Mouse (Mus musculus): Measurements from ENCODE around the gene Cdyl2. TPM values are rescaled to one million over a fixed set of nuclear protein-coding genes. Genes with fewer than 3 reads are reported as not detected.

The Cdyl2 gene
- polyA plus RNA-seq, 1 experiment from 2014 or later = 9.7 TPM

GRCm38 (mm10) chr8:116668977-116669376 is 63.8 kb downstream of the Cdyl2 start:
- Histone ChIP-seq H3K27me3 (no peaks in the 10 kb centered on the region), H3K4me2 (replicated peaks) (no peak overlapping the region), H3K4me3 (no peak overlapping the region), H3K9me3 (0 out of 2 replicates have a peak, but pooled peaks cover 3% of the 10 kb centered on the region), H3K36me3 (no peaks in the 10 kb centered on the region), H3K4me1 (no peaks in the 10 kb centered on the region), H3K9ac (no peak overlapping the region), H3K27ac (no peak overlapping the region)
- ATAC-seq (ENCODE audit: insufficient number of reproducible peaks, insufficient read depth, low FRiP score, low TSS enrichment) = no peak
- 95% methylated on average over 7 of the region's 7 CpGs for WGBS

- WGBS = 90% methylated on average over 11 of the region's 11 CpGs
- ATAC-seq (ENCODE audit: insufficient number of reproducible peaks, insufficient read depth, low FRiP score, low TSS enrichment) = no peak
- no peaks in the 10 kb centered on the region for H3K27me3 ChIP-seq
Observed at GRCm38 (mm10) chr8:116666781-116667325, 65.9 kb downstream of the Cdyl2 start.

GRCm38 (mm10) chr8:116661521-116661920 is 71.3 kb downstream of the Cdyl2 start:
- Histone ChIP-seq H3K4me2 (replicated peaks) (no peak overlapping the region), H3K4me1 (no peaks in the 10 kb centered on the region), H3K27ac (no peak overlapping the region), H3K27me3 (no peaks in the 10 kb centered on the region), H3K4me3 (no peak overlapping the region), H3K9ac (no peak overlapping the region), H3K36me3 (no peaks in the 10 kb centered on the region), H3K9me3 (no peaks in the 10 kb centered on the region)
- 73% methylated on average over 1 of the region's 1 CpGs for WGBS
- ATAC-seq (ENCODE audit: insufficient number of reproducible peaks, insufficient read depth, low FRiP score, low TSS enrichment) = no peak

More at GRCm38 (mm10) chr8:116666781-116667325, 65.9 kb downstream of the Cdyl2 start:
- no peaks in the 10 kb centered on the region for H3K36me3 ChIP-seq
- H3K4me1 ChIP-seq = no peaks in the 10 kb centered on the region
- no peak overlapping the region for H3K27ac ChIP-seq
- H3K9me3 ChIP-seq = 0 out of 2 replicates have a peak, but pooled peaks cover 3% of the 10 kb centered on the region
- no peak overlapping the region for H3K4me3 ChIP-seq
- no peak overlapping the region for H3K4me2 ChIP-seq (replicated peaks)
- H3K9ac ChIP-seq = no peak overlapping the region

GRCm38 (mm10) chr8:116656811-116657210 is 76.0 kb downstream of the Cdyl2 start:
- no peak overlapping the region for H3K4me3 ChIP-seq
- H3K9ac ChIP-seq = no peak overlapping the region
- no peak overlapping the region for H3K4me2 ChIP-seq (replicated peaks)
- H3K4me1 ChIP-seq = no peaks in the 10 kb centered on the region
- no peaks in the 10 kb centered on the region for H3K9me3 ChIP-seq
- no peaks in the 10 kb centered on the region for H3K36me3 ChIP-seq
- whole genome bisulfite sequencing = 87% methylated on average over 3 of the region's 3 CpGs
- no peak overlapping the region for H3K27ac ChIP-seq
- no peak for ATAC-seq (ENCODE audit: insufficient number of reproducible peaks, insufficient read depth, low FRiP score, low TSS enrichment)
- no peaks in the 10 kb centered on the region for H3K27me3 ChIP-seq

GRCm38 (mm10) chr8:116654881-116655280 is 77.9 kb downstream of the Cdyl2 start:
- Histone ChIP-seq H3K4me2 (replicated peaks) (no peak overlapping the region), H3K4me3 (no peak overlapping the region), H3K9ac (no peak overlapping the region), H3K36me3 (no peaks in the 10 kb centered on the region), H3K4me1 (no peaks in the 10 kb centered on the region), H3K9me3 (no peaks in the 10 kb centered on the region), H3K27ac (no peak overlapping the region), H3K27me3 (no peaks in the 10 kb centered on the region)
- WGBS = 70% methylated on average over 3 of the region's 3 CpGs
- no peak for ATAC-seq (ENCODE audit: insufficient number of reproducible peaks, insufficient read depth, low FRiP score, low TSS enrichment)

GRCm38 (mm10) chr8:116652949-116653348 is 79.8 kb downstream of the Cdyl2 start:
- Histone ChIP-seq H3K27me3 (no peaks in the 10 kb centered on the region), H3K36me3 (no peaks in the 10 kb centered on the region), H3K27ac (no peak overlapping the region), H3K4me1 (no peaks in the 10 kb centered on the region), H3K9ac (no peak overlapping the region), H3K4me2 (replicated peaks) (no peak overlapping the region), H3K9me3 (no peaks in the 10 kb centered on the region), H3K4me3 (no peak overlapping the region)
- WGBS = 65% methylated on average over 4 of the region's 4 CpGs
- no peak for ATAC-seq (ENCODE audit: insufficient number of reproducible peaks, insufficient read depth, low FRiP score, low TSS enrichment)

- 81% methylated on average over 16 of the region's 16 CpGs for WGBS
- no peak overlapping the region for H3K27ac ChIP-seq
- H3K4me1 ChIP-seq = no peaks in the 10 kb centered on the region
- H3K27me3 ChIP-seq = no peaks in the 10 kb centered on the region
- no peak overlapping the region for H3K4me2 ChIP-seq (replicated peaks)
- H3K9ac ChIP-seq = no peak overlapping the region
- H3K9me3 ChIP-seq = no peaks in the 10 kb centered on the region
- H3K36me3 ChIP-seq = no peaks in the 10 kb centered on the region
- no peak overlapping the region for H3K4me3 ChIP-seq
- ATAC-seq (ENCODE audit: insufficient number of reproducible peaks, insufficient read depth, low FRiP score, low TSS enrichment) = no peak
Observed at GRCm38 (mm10) chr8:116649975-116650725, 82.6 kb downstream of the Cdyl2 start.

- H3K27ac ChIP-seq = no peak overlapping the region
- H3K27me3 ChIP-seq = no peaks in the 10 kb centered on the region
- H3K4me1 ChIP-seq = no peaks in the 10 kb centered on the region
- no peak overlapping the region for H3K4me2 ChIP-seq (replicated peaks)
- WGBS = 78% methylated on average over 4 of the region's 4 CpGs
- no peak overlapping the region for H3K4me3 ChIP-seq
- no peaks in the 10 kb centered on the region for H3K36me3 ChIP-seq
- no peaks in the 10 kb centered on the region for H3K9me3 ChIP-seq
- H3K9ac ChIP-seq = no peak overlapping the region
- ATAC-seq (ENCODE audit: insufficient number of reproducible peaks, insufficient read depth, low FRiP score, low TSS enrichment) = no peak
Observed at GRCm38 (mm10) chr8:116645376-116645775, 87.4 kb downstream of the Cdyl2 start.

GRCm38 (mm10) chr8:116640925-116641324 is 91.9 kb downstream of the Cdyl2 start:
- ATAC-seq (ENCODE audit: insufficient number of reproducible peaks, insufficient read depth, low FRiP score, low TSS enrichment) = no peak

GRCm38 (mm10) chr8:116637998-116638397 is 94.8 kb downstream of the Cdyl2 start:
- no peak overlapping the region for H3K4me3 ChIP-seq
- WGBS = 82% methylated on average over 4 of the region's 4 CpGs
- ATAC-seq (ENCODE audit: insufficient number of reproducible peaks, insufficient read depth, low FRiP score, low TSS enrichment) = no peak
- H3K36me3 ChIP-seq = no peaks in the 10 kb centered on the region
- H3K9me3 ChIP-seq = no peaks in the 10 kb centered on the region
- no peak overlapping the region for H3K9ac ChIP-seq
- H3K27ac ChIP-seq = no peak overlapping the region
- H3K4me2 ChIP-seq (replicated peaks) = no peak overlapping the region
- H3K4me1 ChIP-seq = no peaks in the 10 kb centered on the region
- no peaks in the 10 kb centered on the region for H3K27me3 ChIP-seq

More at GRCm38 (mm10) chr8:116640925-116641324, 91.9 kb downstream of the Cdyl2 start:
- no peaks in the 10 kb centered on the region for H3K27me3 ChIP-seq
- no peak overlapping the region for H3K9ac ChIP-seq
- 79% methylated on average over 10 of the region's 10 CpGs for WGBS
- no peaks in the 10 kb centered on the region for H3K4me1 ChIP-seq
- H3K4me3 ChIP-seq = no peak overlapping the region
- H3K36me3 ChIP-seq = no peaks in the 10 kb centered on the region
- no peak overlapping the region for H3K4me2 ChIP-seq (replicated peaks)
- no peaks in the 10 kb centered on the region for H3K9me3 ChIP-seq
- H3K27ac ChIP-seq = no peak overlapping the region

GRCm38 (mm10) chr8:116637193-116637592 is 95.6 kb downstream of the Cdyl2 start:
- no peak overlapping the region for H3K9ac ChIP-seq
- H3K27me3 ChIP-seq = no peaks in the 10 kb centered on the region
- no peaks in the 10 kb centered on the region for H3K36me3 ChIP-seq
- no peaks in the 10 kb centered on the region for H3K9me3 ChIP-seq
- H3K4me3 ChIP-seq = no peak overlapping the region
- no peak overlapping the region for H3K4me2 ChIP-seq (replicated peaks)
- no peak overlapping the region for H3K27ac ChIP-seq
- 89% methylated on average over 7 of the region's 7 CpGs for WGBS
- H3K4me1 ChIP-seq = no peaks in the 10 kb centered on the region
- no peak for ATAC-seq (ENCODE audit: insufficient number of reproducible peaks, insufficient read depth, low FRiP score, low TSS enrichment)

- no peaks in the 10 kb centered on the region for H3K9me3 ChIP-seq
- H3K36me3 ChIP-seq = no peaks in the 10 kb centered on the region
- no peaks in the 10 kb centered on the region for H3K4me1 ChIP-seq
- no peak overlapping the region for H3K9ac ChIP-seq
- H3K27me3 ChIP-seq = no peaks in the 10 kb centered on the region
- no peak overlapping the region for H3K4me2 ChIP-seq (replicated peaks)
- 82% methylated on average over 10 of the region's 10 CpGs for WGBS
- H3K27ac ChIP-seq = no peak overlapping the region
- no peak overlapping the region for H3K4me3 ChIP-seq
- ATAC-seq (ENCODE audit: insufficient number of reproducible peaks, insufficient read depth, low FRiP score, low TSS enrichment) = no peak
Observed at GRCm38 (mm10) chr8:116636396-116636795, 96.4 kb downstream of the Cdyl2 start.

All from embryonic facial prominence, embryonic 12.5 days (tissue).